Mouse (Mus musculus) intestine, embryonic 14.5 days (tissue): ENCODE measurements at regions not wholly inside any gene's neighbourhood (a gene's known extent, or its start where the extent isn't known, plus 50 kb on each side); places are given as distances from the start of the nearest gene placed in this dataset.

Experiments
- ATAC-seq: fragments of 200-750 bp; cut with Nextera tagmentation; replicated peaks from 2 replicates; pipeline ENCODE4 v1.8.0; 2017; ENCODE audit warnings: low read depth, moderate number of reproducible peaks, moderate TSS enrichment, moderate library complexity; ENCODE audit not compliant: low FRiP score, low TSS enrichment
- DNase-seq: peaks from one replicate; pipeline ENCODE4 v3.0.0-alpha.2; 2018; ENCODE audit warnings: low spot score
- H3K27ac ChIP-seq: fragments of 300-500 bp; sonication (generic); 2 replicates; pipeline ENCODE4 v1.5.1; 2014; ENCODE audit warnings: low read depth, mild to moderate bottlenecking, control low read depth
- H3K27me3 ChIP-seq: fragments of 300-500 bp; sonication (generic); replicated peaks from 2 replicates; pipeline ENCODE4 v1.6.1; 2014; ENCODE audit warnings: low read length, control low read depth; ENCODE audit not compliant: control insufficient read depth, insufficient read depth
- H3K36me3 ChIP-seq: fragments of 300-500 bp; sonication (generic); 2 replicates; pipeline ENCODE4 v1.6.1; 2014; ENCODE audit warnings: low read length, control low read depth; ENCODE audit not compliant: control insufficient read depth, insufficient read depth
- H3K4me1 ChIP-seq: fragments of 300-500 bp; sonication (generic); replicated peaks from 2 replicates; pipeline ENCODE4 v1.6.1; 2014; ENCODE audit warnings: low read length, control low read depth, mixed read lengths; ENCODE audit not compliant: control insufficient read depth, insufficient read depth
- H3K4me2 ChIP-seq: fragments of 300-500 bp; sonication (generic); 2 replicates; pipeline ENCODE4 v1.6.1; 2014; ENCODE audit warnings: low read length
- H3K4me3 ChIP-seq: fragments of 300-500 bp; sonication (generic); 2 replicates; pipeline ENCODE4 v1.5.1; 2014; ENCODE audit warnings: low read depth, low read length, control low read depth, mixed read lengths
- H3K9ac ChIP-seq: fragments of 300-500 bp; sonication (generic); 2 replicates; pipeline ENCODE4 v1.6.1; 2014; ENCODE audit warnings: mild to moderate bottlenecking, low read length
- H3K9me3 ChIP-seq: fragments of 300-500 bp; sonication (generic); 2 replicates; pipeline ENCODE4 v1.6.1; 2016; ENCODE audit warnings: low read length, control low read depth; ENCODE audit not compliant: control insufficient read depth
- WGBS: fragments of 180-500 bp; shearing (Covaris S2); extraction: QIAGEN DNeasy Blood & Tissue Kit; methylation state at CpG from one replicate; pipeline ENCODE4 v1.1.7; 2014; 5-methylcytosine and 5-hydroxymethylcytosine counted together

DNA sequence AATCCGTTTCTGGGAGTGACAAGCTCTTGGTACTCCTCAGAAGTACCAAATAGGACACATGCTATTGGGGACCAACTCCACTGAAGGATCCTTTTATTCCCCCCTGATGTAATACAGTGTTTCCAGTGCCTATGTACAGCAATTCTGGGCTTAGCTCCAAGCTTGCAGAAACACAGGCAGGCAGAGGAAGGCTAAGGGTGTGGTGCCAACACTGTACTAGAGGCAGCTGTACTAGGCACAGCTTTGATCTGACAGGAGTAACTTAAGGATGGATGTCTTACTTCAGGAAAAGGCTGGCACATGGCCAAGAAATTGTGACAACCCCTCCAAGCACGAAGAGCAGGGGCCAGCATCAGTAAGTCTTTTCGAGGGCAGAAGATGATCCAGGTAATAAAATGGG is 154.7 kb upstream of the Arid2 start:
- no peaks in the 10 kb centered on the region for H3K36me3 ChIP-seq
- ATAC-seq: no peak
- no peak for DNase-seq
- 67% methylated on average over 3 of the region's 3 CpGs for WGBS
- no peak overlapping the region for H3K4me2 ChIP-seq
- H3K4me1 ChIP-seq: no peaks in the 10 kb centered on the region; the same call in 1 of the 2 replicates
- H3K9me3 ChIP-seq: no peaks in the 10 kb centered on the region
- H3K27me3 ChIP-seq: no peaks in the 10 kb centered on the region
- no peak overlapping the region for H3K4me3 ChIP-seq
- no peak overlapping the region for H3K27ac ChIP-seq
- H3K9ac ChIP-seq: no peak overlapping the region

DNA sequence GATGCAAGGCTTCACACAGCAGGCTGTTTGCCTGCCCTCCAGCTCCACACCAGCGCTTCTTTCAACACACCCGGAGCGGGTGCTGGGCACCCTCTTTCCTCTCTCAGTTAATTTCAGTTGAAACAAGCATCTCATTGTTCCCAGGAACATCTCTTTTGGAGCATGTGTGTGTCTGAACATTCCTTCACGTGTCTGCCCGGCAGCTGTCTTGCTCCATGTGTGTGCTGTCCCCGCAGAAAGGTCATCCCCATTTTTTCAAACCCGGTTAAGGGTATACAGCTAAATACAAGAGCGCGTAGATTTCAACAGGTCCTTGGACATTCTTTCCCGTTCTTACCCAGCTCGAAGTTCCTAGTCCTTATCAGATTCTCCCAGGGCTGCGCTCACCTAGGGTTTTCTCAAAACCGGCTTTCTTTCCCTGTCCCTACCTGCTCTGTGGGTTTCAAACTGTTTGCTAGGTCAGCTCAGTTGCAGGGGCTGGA is 152.0 kb upstream of the Arid2 start:
- no peaks in the 10 kb centered on the region; the same call in 1 of the 2 replicates for H3K4me1 ChIP-seq
- no peaks in the 10 kb centered on the region for H3K36me3 ChIP-seq
- H3K27me3 ChIP-seq: no peaks in the 10 kb centered on the region
- no peak overlapping the region for H3K9ac ChIP-seq
- DNase-seq (no peak), ATAC-seq (no peak)
- no peaks in the 10 kb centered on the region for H3K9me3 ChIP-seq
- H3K27ac ChIP-seq: no peak overlapping the region
- peak overlapping the region; percentile 11 for H3K4me2 ChIP-seq
- no peak overlapping the region for H3K4me3 ChIP-seq
- 14% methylated on average over 13 of the region's 13 CpGs for WGBS

- H3K4me1 ChIP-seq: no peaks in the 10 kb centered on the region; the same call in 1 of the 2 replicates
- DNase-seq (no peak), ATAC-seq (0 out of 2 replicates have a peak, but pooled peaks have one; percentile 24)
- WGBS: 30% methylated on average over 6 of the region's 6 CpGs
- H3K9me3 ChIP-seq: no peaks in the 10 kb centered on the region
- no peak overlapping the region for H3K4me3 ChIP-seq
- H3K4me2 ChIP-seq: peak overlapping the region; percentile 11; the same call in 1 of the 2 replicates
- no peak overlapping the region for H3K9ac ChIP-seq
- no peak overlapping the region for H3K27ac ChIP-seq
- H3K27me3 ChIP-seq: no peaks in the 10 kb centered on the region
- no peaks in the 10 kb centered on the region for H3K36me3 ChIP-seq
These were observed 151.5 kb upstream of the Arid2 start for GRCm38 (mm10) chr15:96135816-96136215.

- Histone ChIP-seq H3K27me3 (no peaks in the 10 kb centered on the region), H3K4me2 (no peak overlapping the region), H3K36me3 (no peaks in the 10 kb centered on the region), H3K27ac (no peak overlapping the region), H3K9ac (no peak overlapping the region), H3K4me3 (no peak overlapping the region), H3K9me3 (no peaks in the 10 kb centered on the region), H3K4me1 (no peaks in the 10 kb centered on the region; the same call in 1 of the 2 replicates)
- no peak for DNase-seq
- WGBS: 85% methylated on average over 17 of the region's 17 CpGs
- ATAC-seq: no peak
These were observed 149.8 kb upstream of the Arid2 start for GRCm38 (mm10) chr15:96137534-96137933.

DNA sequence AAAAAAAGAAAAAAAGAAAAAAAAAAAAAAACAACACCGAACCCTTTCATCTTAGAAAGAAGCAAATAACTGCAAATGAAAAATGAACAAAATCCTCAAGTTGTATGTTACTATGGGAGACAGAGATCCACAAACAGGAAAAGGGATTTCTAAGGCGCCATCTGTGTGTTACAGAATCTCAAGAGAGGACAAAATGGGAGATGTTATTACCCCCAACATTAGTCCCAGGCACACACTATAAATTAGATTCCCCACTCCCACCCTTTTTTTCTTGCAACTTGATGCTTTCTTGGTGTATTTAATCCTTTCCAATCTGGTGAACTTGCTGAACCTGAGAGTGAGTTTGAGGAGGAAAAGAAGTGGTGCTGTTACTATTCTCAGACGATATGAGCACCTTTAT is 149.4 kb upstream of the Arid2 start:
- Histone ChIP-seq H3K4me2 (no peak overlapping the region), H3K9me3 (no peaks in the 10 kb centered on the region), H3K36me3 (no peaks in the 10 kb centered on the region), H3K9ac (no peak overlapping the region), H3K4me1 (no peaks in the 10 kb centered on the region; the same call in 1 of the 2 replicates), H3K27me3 (no peaks in the 10 kb centered on the region), H3K4me3 (no peak overlapping the region), H3K27ac (no peak overlapping the region)
- WGBS: 94% methylated on average over 3 of the region's 3 CpGs
- ATAC-seq (no peak), DNase-seq (no peak)

DNA sequence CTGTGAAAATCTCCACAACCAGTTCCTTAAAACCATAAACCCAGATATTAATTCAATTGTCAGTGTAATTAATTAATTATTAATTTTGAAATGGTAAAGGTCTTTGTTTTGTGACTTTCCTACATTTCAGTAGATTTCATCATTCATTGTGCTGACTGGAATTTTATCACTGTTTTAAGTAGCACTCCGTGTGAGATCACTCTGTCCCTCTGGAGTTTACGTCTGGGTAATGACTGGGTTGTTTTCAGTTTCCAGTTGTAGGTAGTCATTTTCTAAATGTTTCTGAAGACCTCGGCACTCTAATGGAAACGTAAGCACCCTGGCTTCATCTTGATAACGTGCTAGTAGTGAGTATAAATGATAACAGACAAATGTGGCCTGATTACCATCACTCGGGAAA is 133.8 kb upstream of the Arid2 start:
- DNase-seq (no peak), ATAC-seq (no peak)
- WGBS: 57% methylated on average over 6 of the region's 6 CpGs
- Histone ChIP-seq H3K27ac (no peak overlapping the region), H3K9ac (no peak overlapping the region), H3K36me3 (no peaks in the 10 kb centered on the region), H3K9me3 (no peaks in the 10 kb centered on the region), H3K4me3 (no peak overlapping the region), H3K4me2 (no peak overlapping the region), H3K27me3 (no peaks in the 10 kb centered on the region), H3K4me1 (no peaks in the 10 kb centered on the region)

DNA sequence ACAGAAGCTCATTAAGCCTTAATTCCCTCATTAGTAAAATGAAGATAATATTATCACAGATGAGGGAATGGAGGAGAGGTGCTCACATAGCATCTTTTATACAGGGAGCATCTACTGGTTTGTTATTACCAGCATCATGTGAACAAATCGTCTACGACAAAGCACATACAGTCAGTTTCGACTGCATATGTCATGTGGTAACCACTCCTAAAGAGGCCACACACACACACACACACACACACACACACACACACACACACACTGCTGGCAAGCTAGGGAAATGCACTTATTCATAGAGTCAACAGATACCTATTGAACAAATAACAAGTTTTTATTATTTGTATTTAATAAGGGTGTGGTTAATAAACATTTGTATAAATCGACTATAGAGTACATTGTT is 129.0 kb upstream of the Arid2 start:
- Histone ChIP-seq H3K9me3 (no peaks in the 10 kb centered on the region), H3K36me3 (no peaks in the 10 kb centered on the region), H3K4me2 (no peak overlapping the region), H3K9ac (no peak overlapping the region), H3K27me3 (no peaks in the 10 kb centered on the region), H3K4me3 (no peak overlapping the region), H3K27ac (no peak overlapping the region), H3K4me1 (no peaks in the 10 kb centered on the region)
- WGBS: 83% methylated on average over 4 of the region's 4 CpGs
- ATAC-seq (no peak), DNase-seq (no peak)

DNA sequence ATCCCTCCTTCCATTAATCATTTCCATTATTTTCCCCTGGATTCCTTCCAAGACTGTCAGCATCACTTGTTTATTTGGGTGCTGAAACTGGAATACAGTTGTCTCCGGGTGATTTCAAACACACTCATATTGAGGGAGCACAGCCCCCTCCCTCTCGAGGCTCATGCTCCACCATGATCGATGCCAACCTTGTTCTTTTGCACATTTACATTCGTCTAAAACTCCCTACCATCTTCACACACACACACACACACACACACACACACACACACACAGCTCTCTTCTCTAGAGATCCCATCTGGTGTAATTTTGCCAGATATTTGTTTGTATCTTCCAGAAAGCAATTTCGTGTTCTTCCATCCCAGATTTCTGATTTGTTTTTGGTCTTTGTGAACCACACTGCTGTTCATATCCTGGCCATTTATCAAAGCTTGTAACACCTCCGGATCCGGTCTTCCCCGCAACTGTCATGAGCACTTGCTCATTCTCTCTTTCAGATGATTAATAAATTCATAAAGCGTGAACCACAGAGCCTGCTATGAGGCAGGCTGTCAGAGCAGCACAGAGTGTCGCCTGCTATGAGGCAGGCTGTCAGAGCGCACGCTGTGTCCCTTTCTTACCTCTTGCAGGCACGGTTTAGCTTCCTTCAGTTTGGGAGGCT is 122.4 kb upstream of the Arid2 start:
- 65% methylated on average over 13 of the region's 13 CpGs for WGBS
- H3K27me3 ChIP-seq: peaks cover 9% of the 10 kb centered on the region
- H3K4me1 ChIP-seq: no peaks in the 10 kb centered on the region; the same call in 1 of the 2 replicates
- no peak overlapping the region for H3K9ac ChIP-seq
- H3K27ac ChIP-seq: no peak overlapping the region
- no peaks in the 10 kb centered on the region for H3K36me3 ChIP-seq
- DNase-seq: no peak
- no peak overlapping the region for H3K4me2 ChIP-seq
- ATAC-seq: no peak
- no peak overlapping the region for H3K4me3 ChIP-seq
- no peaks in the 10 kb centered on the region for H3K9me3 ChIP-seq

- ATAC-seq (no peak), DNase-seq (no peak)
- 84% methylated on average over 9 of the region's 9 CpGs for WGBS
- Histone ChIP-seq H3K4me2 (no peak overlapping the region), H3K4me3 (no peak overlapping the region), H3K27ac (no peak overlapping the region), H3K9me3 (no peaks in the 10 kb centered on the region), H3K9ac (no peak overlapping the region), H3K4me1 (no peaks in the 10 kb centered on the region; the same call in 1 of the 2 replicates), H3K36me3 (no peaks in the 10 kb centered on the region), H3K27me3 (peaks cover 20% of the 10 kb centered on the region)
These were observed 120.1 kb upstream of the Arid2 start for GRCm38 (mm10) chr15:96167256-96167655.
